Comparison of ENCODE assay signal across 12 mouse cellular contexts in genomic region chr12:69879739-69880138, GRCm38 (mm10). TPM values are rescaled to one million over a fixed set of nuclear protein-coding genes. Genes with fewer than 3 reads are reported as not detected.
DNase-seq lines count a peak whose midpoint lies in the region; ATAC-seq and TF ChIP-seq lines count a peak whose summit lies in the region.
"Had no signal": no experiment of that assay in that cellular context is flagged by ENCODE, and none has a peak within 500 bp of the region (broad histone marks: within the 10 kb centered on the region; RNA-seq: fewer than 3 reads in every experiment).

No protein-coding gene starts in this region.

- peaks cover 27% of the 10 kb centered on the region for H3K4me1 ChIP-seq in heart, embryonic 15.5 days (replicated peaks)
- peaks cover 22% of the 10 kb centered on the region for H3K4me1 ChIP-seq in lung, embryonic 16.5 days (replicated peaks; ENCODE audit: control insufficient read depth, insufficient read depth, low read length)
- peaks cover 29% of the 10 kb centered on the region for H3K4me1 ChIP-seq in embryonic facial prominence, embryonic 14.5 days (ENCODE audit: control insufficient read depth, insufficient read depth, low read length)
- peaks cover 15% of the 10 kb centered on the region; the same call in 1 of the 2 replicates for H3K4me1 ChIP-seq in stomach, embryonic 15.5 days
- H3K4me1 ChIP-seq in cerebellum, adult 2 months (ENCODE audit: control insufficient read depth, insufficient read depth, low read length), result peaks cover 5% of the 10 kb centered on the region
- peaks cover 9% of the 10 kb centered on the region for H3K4me1 ChIP-seq in midbrain, embryonic 11.5 days (ENCODE audit: control insufficient read depth, insufficient read depth, low read length)

- peak overlapping the region; percentile 33; the same call in 1 of the 2 replicates for H3K4me2 ChIP-seq in heart, embryonic 15.5 days
- peak overlapping the region; percentile 34 for H3K4me2 ChIP-seq in lung, embryonic 16.5 days (ENCODE audit: low read depth, low read length)
- peak overlapping the region; percentile 34 for H3K4me2 ChIP-seq in embryonic facial prominence, embryonic 14.5 days (ENCODE audit: low read depth, low read length)
- peak overlapping the region; percentile 29 for H3K4me2 ChIP-seq in stomach, embryonic 15.5 days
- no peak overlapping the region for H3K4me2 ChIP-seq in midbrain, embryonic 11.5 days

- no peak overlapping the region for H3K9ac ChIP-seq in heart, embryonic 15.5 days
- H3K9ac ChIP-seq in lung, embryonic 16.5 days (ENCODE audit: low read length), result no peak overlapping the region; the same call in 1 of the 2 replicates
- H3K9ac ChIP-seq in embryonic facial prominence, embryonic 14.5 days (ENCODE audit: low read depth, low read length), result 0 out of 2 replicates have a peak overlapping the region, but pooled peaks have one; percentile 19
- H3K9ac ChIP-seq in stomach, embryonic 15.5 days, result no peak overlapping the region
- no peak overlapping the region for H3K9ac ChIP-seq in midbrain, embryonic 11.5 days (ENCODE audit: low read length)

- no peaks in the 10 kb centered on the region for H3K9me3 ChIP-seq in heart, embryonic 15.5 days (replicated peaks)
- H3K9me3 ChIP-seq in lung, embryonic 16.5 days (ENCODE audit: control insufficient read depth, low read length), result no peaks in the 10 kb centered on the region
- H3K9me3 ChIP-seq in embryonic facial prominence, embryonic 14.5 days (ENCODE audit: control insufficient read depth, low read length), result no peaks in the 10 kb centered on the region
- H3K9me3 ChIP-seq in stomach, embryonic 15.5 days, result no peaks in the 10 kb centered on the region
- H3K9me3 ChIP-seq in midbrain, embryonic 11.5 days (ENCODE audit: control insufficient read depth, low read length), result no peaks in the 10 kb centered on the region
- H3K9me3 ChIP-seq: hindbrain, embryonic 10.5 days had no signal

- no peaks in the 10 kb centered on the region for H3K36me3 ChIP-seq in heart, embryonic 15.5 days
- H3K36me3 ChIP-seq in lung, embryonic 16.5 days (ENCODE audit: control insufficient read depth, insufficient read depth, low read length), result no peaks in the 10 kb centered on the region
- H3K36me3 ChIP-seq in embryonic facial prominence, embryonic 14.5 days (ENCODE audit: control insufficient read depth, insufficient read depth, low read length), result 0 out of 2 replicates have a peak, but pooled peaks cover 3% of the 10 kb centered on the region
- H3K36me3 ChIP-seq in stomach, embryonic 15.5 days, result no peaks in the 10 kb centered on the region
- H3K36me3 ChIP-seq in midbrain, embryonic 11.5 days (ENCODE audit: control insufficient read depth, insufficient read depth, low read length), result no peaks in the 10 kb centered on the region

- no peak overlapping the region for H3K4me3 ChIP-seq in heart, embryonic 15.5 days
- peak overlapping the region; percentile 30 for H3K4me3 ChIP-seq in lung, embryonic 16.5 days (ENCODE audit: low read length)
- H3K4me3 ChIP-seq in embryonic facial prominence, embryonic 14.5 days (ENCODE audit: low read depth, low read length), result peak overlapping the region; percentile 13; the same call in 1 of the 2 replicates
- H3K4me3 ChIP-seq in stomach, embryonic 15.5 days (replicated peaks), result no peak overlapping the region
- H3K4me3 ChIP-seq in cerebellum, adult 2 months (replicated peaks; ENCODE audit: insufficient read depth, low read depth, low read length), result no peak overlapping the region
- no peak overlapping the region for H3K4me3 ChIP-seq in midbrain, embryonic 11.5 days (ENCODE audit: low read depth, low read length)
- H3K4me3 ChIP-seq: hindbrain, embryonic 10.5 days had no signal

- H3K27me3 ChIP-seq in heart, embryonic 15.5 days, result no peaks in the 10 kb centered on the region
- no peaks in the 10 kb centered on the region for H3K27me3 ChIP-seq in lung, embryonic 16.5 days (ENCODE audit: control insufficient read depth, insufficient read depth, low read depth, low read length)
- no peaks in the 10 kb centered on the region for H3K27me3 ChIP-seq in embryonic facial prominence, embryonic 14.5 days (replicated peaks; ENCODE audit: control insufficient read depth, insufficient read depth, low read length)
- H3K27me3 ChIP-seq in stomach, embryonic 15.5 days (replicated peaks), result no peaks in the 10 kb centered on the region
- no peaks in the 10 kb centered on the region for H3K27me3 ChIP-seq in cerebellum, adult 2 months (ENCODE audit: control insufficient read depth, insufficient read depth, low read length)
- no peaks in the 10 kb centered on the region for H3K27me3 ChIP-seq in midbrain, embryonic 11.5 days (ENCODE audit: control insufficient read depth, insufficient read depth, low read length)

- H3K27ac ChIP-seq in heart, embryonic 15.5 days, result no peak overlapping the region; the same call in 1 of the 2 replicates
- H3K27ac ChIP-seq in lung, embryonic 16.5 days (ENCODE audit: low read length), result peak overlapping the region; percentile 78
- peak overlapping the region; percentile 77 for H3K27ac ChIP-seq in embryonic facial prominence, embryonic 14.5 days (replicated peaks; ENCODE audit: low read depth, low read length)
- H3K27ac ChIP-seq in stomach, embryonic 15.5 days, result peak overlapping the region; percentile 53; the same call in 1 of the 2 replicates
- H3K27ac ChIP-seq in cerebellum, adult 2 months (ENCODE audit: insufficient read depth, low read length), result no peak overlapping the region
- no peak overlapping the region for H3K27ac ChIP-seq in midbrain, embryonic 11.5 days (ENCODE audit: low read depth, low read length)
- H3K27ac ChIP-seq: macrophage had no signal

- no peak for ATAC-seq in heart, embryonic 15.5 days (replicated peaks; ENCODE audit: insufficient number of reproducible peaks, insufficient read depth, low FRiP score, low read depth)
- ATAC-seq in lung, embryonic 16.5 days (ENCODE audit: low read depth), result no peak
- no peak for ATAC-seq in embryonic facial prominence, embryonic 14.5 days (ENCODE audit: low read depth)
- no peak for ATAC-seq in stomach, embryonic 15.5 days (ENCODE audit: insufficient read depth, low FRiP score, low read depth)
- ATAC-seq in midbrain, embryonic 11.5 days (ENCODE audit: low FRiP score), result no peak

- TF ChIP-seq CTCF in cerebellum, adult 2 months (IDR thresholded peaks at IDR 0.05; ENCODE audit: borderline replicate concordance, insufficient read depth, low read depth, low read length), result no peak

- TF ChIP-seq POLR2A in cerebellum, adult 2 months (IDR thresholded peaks at IDR 0.05; ENCODE audit: borderline replicate concordance, insufficient read depth, low read length), result no peak

- DNase-seq in heart, adult 18-20 months, result no peak
- no peak for DNase-seq in lung, postnatal 10 days
- no peak for DNase-seq in embryonic facial prominence, embryonic 14.5 days (ENCODE audit: low spot score)
- DNase-seq in cerebellum, adult 2 months, result no peak
- no peak for DNase-seq in midbrain, embryonic 11.5 days (ENCODE audit: low spot score, missing footprints)
- DNase-seq: adrenal gland, adult 8-10 months; cerebellum, postnatal 36 days had no signal

- WGBS in heart, embryonic 15.5 days, result 23% methylated on average over 6 of the region's 6 CpGs
- WGBS in lung, embryonic 16.5 days, result 23% methylated on average over 6 of the region's 6 CpGs
- WGBS in embryonic facial prominence, embryonic 14.5 days, result 14% methylated on average over 6 of the region's 6 CpGs
- WGBS in stomach, embryonic 15.5 days, result 26% methylated on average over 6 of the region's 6 CpGs
- WGBS in cerebellum, adult 2 months, result 16% methylated on average over 6 of the region's 6 CpGs
- 14% methylated on average over 6 of the region's 6 CpGs for WGBS in midbrain, embryonic 11.5 days

RNA-seq across cellular contexts. Expression of gene Atl1, which starts 12.7 kb away (rescaled TPM):
- polyA plus RNA-seq in heart, embryonic 15.5 days (2015; fragmentation: Nextera tagmentation; extraction: Ambion mirVana), result 6.6 and 7.1 TPM in 2 replicates
- 1 to 10 TPM; 3.4 to 5.5 TPM for total RNA-seq in heart, adult 18-20 months (2021)
- 3.9 and 5.4 TPM in 2 replicates for polyA plus RNA-seq in lung, embryonic 16.5 days (2015; fragmentation: Nextera tagmentation; extraction: Ambion mirVana)
- polyA plus RNA-seq in embryonic facial prominence, embryonic 14.5 days (2014; fragmentation: Nextera tagmentation; extraction: Ambion mirVana), result 8.5 and 13.8 TPM in 2 replicates
- polyA plus RNA-seq in stomach, embryonic 15.5 days (2015; fragmentation: Nextera tagmentation; extraction: Ambion mirVana), result 6.9 and 7.1 TPM in 2 replicates
- polyA plus RNA-seq in cerebellum, adult 2 months (2012; rRNA removed), result 79.9 and 85.5 TPM in 2 replicates
- polyA plus RNA-seq in midbrain, embryonic 11.5 days (2014; fragmentation: Nextera tagmentation; extraction: Ambion mirVana), result 57.4 and 63.1 TPM in 2 replicates

RNA-seq across cellular contexts. Expression of gene Map4k5, which starts 13.3 kb away (rescaled TPM):
- 27.7 and 29.2 TPM in 2 replicates for polyA plus RNA-seq in heart, embryonic 15.5 days (2015; fragmentation: Nextera tagmentation; extraction: Ambion mirVana)
- total RNA-seq in heart, adult 18-20 months (2021), result 10 to 100 TPM; 19.3 to 21.4 TPM
- 30.8 and 31.0 TPM in 2 replicates for polyA plus RNA-seq in lung, embryonic 16.5 days (2015; fragmentation: Nextera tagmentation; extraction: Ambion mirVana)
- polyA plus RNA-seq in embryonic facial prominence, embryonic 14.5 days (2014; fragmentation: Nextera tagmentation; extraction: Ambion mirVana), result 45.2 and 48.9 TPM in 2 replicates
- polyA plus RNA-seq in stomach, embryonic 15.5 days (2015; fragmentation: Nextera tagmentation; extraction: Ambion mirVana), result 28.7 and 29.6 TPM in 2 replicates
- 22.7 and 22.9 TPM in 2 replicates for polyA plus RNA-seq in cerebellum, adult 2 months (2012; rRNA removed)
- polyA plus RNA-seq in midbrain, embryonic 11.5 days (2014; fragmentation: Nextera tagmentation; extraction: Ambion mirVana), result 27.7 and 32.8 TPM in 2 replicates

Comparison
In these comparisons a context has a peak if more than half of its experiments do, and no peak if none do; other contexts are left out.
1. H3K27ac ChIP-seq: peak in lung, embryonic 16.5 days (single experiment), embryonic facial prominence, embryonic 14.5 days (single experiment) and stomach, embryonic 15.5 days (single experiment); none in heart, embryonic 15.5 days (single experiment), cerebellum, adult 2 months (single experiment) and midbrain, embryonic 11.5 days (single experiment).
2. H3K4me3 ChIP-seq: peak in lung, embryonic 16.5 days (single experiment) and embryonic facial prominence, embryonic 14.5 days (single experiment); none in heart, embryonic 15.5 days (single experiment), stomach, embryonic 15.5 days (single experiment), cerebellum, adult 2 months (single experiment) and midbrain, embryonic 11.5 days (single experiment).